Mouse (Mus musculus) activated CD4-positive, CD25-positive, alpha-beta regulatory T cell, adult 9 weeks (primary cell): Measurements from ENCODE around the gene Rhox10. TPM values are rescaled to one million over a fixed set of nuclear protein-coding genes. Genes with fewer than 3 reads are reported as not detected.

Experiments
- polyA plus RNA-seq: library from polyadenylated mRNA; unstranded; fragments of 100-300 nt; shearing (Covaris generic); gene quantifications from one replicate; pipeline ENCODE4 v1.2.1, GENCODE M21; 2017

Rhox10 gene
- not detected for polyA plus RNA-seq

DNA sequence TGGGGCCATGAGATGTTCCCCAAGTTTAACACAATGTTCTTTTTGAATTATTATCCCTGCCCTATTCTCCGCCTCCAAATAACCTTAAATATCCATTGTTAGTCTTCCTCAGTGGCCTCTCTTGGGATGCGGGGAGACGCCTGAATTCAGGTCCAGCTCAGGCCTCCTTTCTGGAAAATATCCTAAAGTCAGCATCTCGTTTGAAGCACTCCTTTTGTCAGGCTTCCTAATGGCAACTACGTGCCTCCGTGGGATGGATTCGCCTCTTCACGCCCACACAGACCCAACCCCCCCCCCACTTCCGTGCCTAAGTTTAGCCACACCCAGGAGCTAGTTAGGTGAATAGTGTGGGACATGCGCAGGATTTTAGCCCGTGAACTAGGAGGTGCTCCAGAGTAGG, at the start of gene Rhox10:
Gene Rhox10, plus strand, starts transcription at position 301 of the 400 bp plus-strand sequence.

GRCm38 (mm10) chrX:38018597-38018996, 47.7 kb upstream of the Rhox10 start, which contains the start of gene Btg1-ps1:
TSS of gene Btg1-ps1 (minus strand) at chrX:38018815.

DNA sequence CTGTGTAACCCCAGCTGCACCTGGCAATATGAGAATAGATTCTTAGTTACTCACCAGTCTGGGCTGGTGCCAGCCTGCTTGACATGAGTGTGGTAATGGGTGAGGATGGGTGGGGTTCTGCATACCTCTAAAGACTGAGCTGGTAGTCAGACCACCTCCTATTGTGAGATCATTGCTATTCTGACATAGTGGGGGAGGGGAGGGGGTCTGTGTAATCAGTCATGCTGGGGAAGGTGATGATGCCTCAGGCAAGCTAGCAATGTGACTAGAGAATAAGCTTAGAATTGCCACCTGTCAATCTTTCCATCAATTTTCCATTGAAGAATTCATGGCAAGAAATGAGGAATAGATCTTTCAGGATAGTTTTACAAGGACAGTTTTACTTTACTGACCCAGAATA, 23.3 kb upstream of the Rhox10 start, which contains the start of gene Btg1-ps2:
Gene Btg1-ps2, minus strand, starts transcription at position 101 of the 400 bp plus-strand sequence.

DNA sequence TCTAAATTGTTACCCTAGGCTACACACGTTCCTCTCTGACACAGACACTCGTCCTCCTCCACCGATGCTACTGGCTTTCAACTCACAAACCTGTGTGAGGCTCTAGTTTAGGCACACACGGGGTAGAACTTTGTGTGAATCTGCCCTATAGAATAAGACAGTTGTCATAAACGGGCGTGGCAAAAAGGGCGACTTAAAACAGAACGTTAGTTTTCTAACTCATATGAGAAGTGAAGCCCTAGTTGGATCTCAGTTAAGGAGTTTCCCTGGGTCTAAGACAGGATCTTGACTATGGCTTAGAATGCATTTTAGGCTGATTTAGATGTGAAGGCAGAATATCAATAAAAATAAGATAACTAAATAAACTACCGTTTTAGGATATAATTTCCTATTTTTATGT, 18.8 kb downstream of the Rhox10 start, which contains the start of gene Rhox11:
Gene Rhox11, minus strand, starts transcription at position 101 of the 400 bp plus-strand sequence.

DNA sequence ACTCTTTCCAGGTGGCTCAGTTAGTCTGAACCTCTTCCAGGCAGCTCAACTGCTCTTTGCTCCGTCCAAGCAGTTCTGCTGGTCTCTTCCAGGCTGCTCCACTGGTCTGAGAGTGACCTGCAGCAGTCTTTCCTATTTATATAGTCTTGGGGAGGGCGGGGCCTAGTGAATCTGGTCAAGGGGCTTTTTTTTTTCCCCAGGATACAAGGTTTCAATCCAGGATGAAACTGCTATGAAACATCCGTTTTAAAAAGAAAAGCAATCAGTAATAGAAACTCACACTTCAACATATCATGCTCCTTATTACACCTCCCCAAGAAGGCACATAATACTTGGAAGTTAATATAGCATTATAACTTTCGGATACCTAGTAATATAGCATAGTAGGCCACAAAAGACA, 44.5 kb downstream of the Rhox10 start, which contains the start of gene Rhox12:
Gene Rhox12, minus strand, starts transcription at position 101 of the 400 bp plus-strand sequence.

GRCm38 (mm10) chrX:38120982-38121381, 54.7 kb downstream of the Rhox10 start, which contains the start of gene Rhox13:
TSS of gene Rhox13 (plus strand) at chrX:38121219.

Other genes with a start within 250 kb of the Rhox10 start
- gene Rhox6, start 239.6 kb upstream of the Rhox10 start, polyA plus RNA-seq: not detected
- gene Rhox7a, start 234.8 kb upstream of the Rhox10 start, polyA plus RNA-seq: not detected
- gene Rhox8, start 187.5 kb upstream of the Rhox10 start, polyA plus RNA-seq: not detected
- not detected for gene Rhox7b, start 169.2 kb upstream of the Rhox10 start, polyA plus RNA-seq
- not detected for gene Rhox9, start 164.7 kb upstream of the Rhox10 start, polyA plus RNA-seq
- not detected for gene Btg1-ps1, start 47.7 kb upstream of the Rhox10 start, polyA plus RNA-seq
- gene Btg1-ps2, start 23.4 kb upstream of the Rhox10 start, polyA plus RNA-seq: not detected
- gene Rhox11, start 18.7 kb downstream of the Rhox10 start, polyA plus RNA-seq: not detected
- not detected for gene Rhox12, start 44.4 kb downstream of the Rhox10 start, polyA plus RNA-seq
- gene Rhox13, start 54.7 kb downstream of the Rhox10 start, polyA plus RNA-seq: not detected
- gene Zbtb33, start 123.3 kb downstream of the Rhox10 start, polyA plus RNA-seq: 1.8 TPM
- 0.98 TPM for gene Tmem255a, start 186.0 kb downstream of the Rhox10 start, polyA plus RNA-seq
- gene Atp1b4, start 249.7 kb downstream of the Rhox10 start, polyA plus RNA-seq: not detected